8 mouse cellular contexts compared by ENCODE assay signal in genomic region chr2:112196859-112197258, GRCm38 (mm10). TPM values are rescaled to one million over a fixed set of nuclear protein-coding genes. Genes with fewer than 3 reads are reported as not detected.
DNase-seq lines count a peak whose midpoint lies in the region; ATAC-seq and TF ChIP-seq lines count a peak whose summit lies in the region.

No protein-coding gene starts in this region.

- no peak overlapping the region for H3K9ac ChIP-seq in midbrain, postnatal 0 days (replicated peaks; ENCODE audit: low read length, poor library complexity, severe bottlenecking)

- peak; percentile 62; the same call in 1 of the 2 replicates for ATAC-seq in midbrain, postnatal 0 days (ENCODE audit: low FRiP score)

- WGBS in hindbrain, embryonic 10.5 days, result 2% methylated on average over 2 of the region's 2 CpGs
- 2% methylated on average over 2 of the region's 2 CpGs for WGBS in midbrain, postnatal 0 days

- no peak overlapping the region for H3K4me2 ChIP-seq in midbrain, postnatal 0 days (ENCODE audit: low read depth, low read length, poor library complexity, severe bottlenecking)

- no peaks in the 10 kb centered on the region for H3K4me1 ChIP-seq in cortical plate, adult 2 months (ENCODE audit: control insufficient read depth, insufficient read depth, low read length)
- H3K4me1 ChIP-seq in hindbrain, embryonic 10.5 days (replicated peaks), result no peaks in the 10 kb centered on the region
- no peaks in the 10 kb centered on the region for H3K4me1 ChIP-seq in midbrain, postnatal 0 days (ENCODE audit: insufficient read depth, low read length)

- peak; percentile 48 for DNase-seq in right cerebral cortex, adult 18-20 months
- no peak for DNase-seq in right cerebral cortex, postnatal 4 days
- peak; percentile 74 for DNase-seq in adipocyte (ENCODE audit: low spot score)
- DNase-seq in hindbrain, embryonic 10.5 days (ENCODE audit: low spot score), result peak; percentile 14
- peak; percentile 24 to 36 for DNase-seq in left cerebral cortex, adult 2 months (ENCODE audit: extremely low spot score in 1 of 2, low spot score in 2 of 2)
- DNase-seq in midbrain, postnatal 0 days (ENCODE audit: low spot score), result peak; percentile 80
- no peak for DNase-seq in ovary, postnatal 36 days (ENCODE audit: low spot score)

- intact Hi-C loops in left cerebral cortex, adult 2 months (cut with DNase I), result loop anchor here (1.0 to 10.0 kb wide), 4 partner anchors 19 to 285 kb away; partner anchors contain the start of genes Chrm5 and Nop10

- no peaks in the 10 kb centered on the region for H3K9me3 ChIP-seq in hindbrain, embryonic 10.5 days
- H3K9me3 ChIP-seq in midbrain, postnatal 0 days (ENCODE audit: low read length), result no peaks in the 10 kb centered on the region

- H3K27me3 ChIP-seq in hindbrain, embryonic 10.5 days (ENCODE audit: insufficient read depth, poor library complexity, severe bottlenecking), result no peaks in the 10 kb centered on the region
- no peaks in the 10 kb centered on the region for H3K27me3 ChIP-seq in midbrain, postnatal 0 days (ENCODE audit: insufficient read depth, low read length)

- TF ChIP-seq CTCF in cortical plate, adult 2 months (IDR thresholded peaks at IDR 0.05; ENCODE audit: extremely low read depth, insufficient read depth, low read length), result peak; percentile 92
- TF ChIP-seq CTCF in left cerebral cortex, adult 2 months (IDR thresholded peaks at IDR 0.05), result peak; percentile 98
- TF ChIP-seq CTCF in midbrain, postnatal 0 days (IDR thresholded peaks at IDR 0.05), result peak; percentile 96

- no peak for TF ChIP-seq POLR2A in cortical plate, adult 2 months (IDR thresholded peaks at IDR 0.05; ENCODE audit: extremely low read depth, insufficient read depth, low read length)

- no peak overlapping the region for H3K4me3 ChIP-seq in cortical plate, adult 2 months (ENCODE audit: insufficient read depth, low read length)
- H3K4me3 ChIP-seq in hindbrain, embryonic 10.5 days, result no peak overlapping the region
- no peak overlapping the region for H3K4me3 ChIP-seq in left cerebral cortex, adult 2 months
- H3K4me3 ChIP-seq in midbrain, postnatal 0 days (ENCODE audit: low read depth, low read length), result no peak overlapping the region

- no peak overlapping the region for H3K27ac ChIP-seq in cortical plate, adult 2 months (ENCODE audit: insufficient read depth, low read length)
- no peak overlapping the region for H3K27ac ChIP-seq in hindbrain, embryonic 10.5 days
- H3K27ac ChIP-seq in left cerebral cortex, adult 2 months, result no peak overlapping the region
- H3K27ac ChIP-seq in midbrain, postnatal 0 days (ENCODE audit: low read depth, low read length), result no peak overlapping the region

- no peaks in the 10 kb centered on the region for H3K36me3 ChIP-seq in hindbrain, embryonic 10.5 days
- H3K36me3 ChIP-seq in midbrain, postnatal 0 days (ENCODE audit: insufficient read depth, low read length), result no peaks in the 10 kb centered on the region

RNA-seq across cellular contexts. Expression of gene Lpcat4, which starts 42.4 kb away (rescaled TPM):
- polyA plus RNA-seq in cortical plate, adult 2 months (2012; rRNA removed), result 332 and 337 TPM in 2 replicates
- polyA plus RNA-seq in hindbrain, embryonic 10.5 days (2016; fragmentation: Nextera tagmentation; extraction: Ambion mirVana), result 13.3 and 14.8 TPM in 2 replicates
- total RNA-seq in left cerebral cortex, adult 2 months (2021), result 100 to 1,000 TPM; 150 to 164 TPM
- 23.3 and 37.2 TPM in 2 replicates for total RNA-seq in midbrain, postnatal 0 days (2014; rRNA removed)
- polyA plus RNA-seq in midbrain, postnatal 0 days (2015; fragmentation: Nextera tagmentation; extraction: Ambion mirVana), result 20.2 and 21.6 TPM in 2 replicates

RNA-seq across cellular contexts. Expression of gene Olfr1318, which starts 42.9 kb away (rescaled TPM):
- polyA plus RNA-seq in cortical plate, adult 2 months (2012; rRNA removed), result not detected in 2 replicates
- not detected in 2 replicates for polyA plus RNA-seq in hindbrain, embryonic 10.5 days (2016; fragmentation: Nextera tagmentation; extraction: Ambion mirVana)
- total RNA-seq in left cerebral cortex, adult 2 months (2021), result not detected
- total RNA-seq in midbrain, postnatal 0 days (2014; rRNA removed), result not detected in 2 replicates
- 0.05 TPM in 1 of 2 replicates, not detected in the other for polyA plus RNA-seq in midbrain, postnatal 0 days (2015; fragmentation: Nextera tagmentation; extraction: Ambion mirVana)

RNA-seq across cellular contexts. Expression of gene Olfr1317, which starts 56.7 kb away (rescaled TPM):
- not detected in 2 replicates for polyA plus RNA-seq in cortical plate, adult 2 months (2012; rRNA removed)
- not detected in 2 replicates for polyA plus RNA-seq in hindbrain, embryonic 10.5 days (2016; fragmentation: Nextera tagmentation; extraction: Ambion mirVana)
- not detected for total RNA-seq in left cerebral cortex, adult 2 months (2021)
- not detected in 2 replicates for total RNA-seq in midbrain, postnatal 0 days (2014; rRNA removed)
- not detected in 2 replicates for polyA plus RNA-seq in midbrain, postnatal 0 days (2015; fragmentation: Nextera tagmentation; extraction: Ambion mirVana)

Comparison
In these comparisons a context has a peak if more than half of its experiments do, and no peak if none do; other contexts are left out.
1. DNase-seq: peak in right cerebral cortex, adult 18-20 months (single experiment), adipocyte (single experiment), hindbrain, embryonic 10.5 days (single experiment), left cerebral cortex, adult 2 months (2 of 2) and midbrain, postnatal 0 days (single experiment); none in right cerebral cortex, postnatal 4 days (single experiment) and ovary, postnatal 36 days (single experiment).
2. RNA of gene Lpcat4, which starts 42.4 kb away (polyA plus RNA-seq): 332 to 337 TPM in cortical plate, adult 2 months; 20.2 to 21.6 TPM in midbrain, postnatal 0 days and 13.3 to 14.8 TPM in hindbrain, embryonic 10.5 days; every median in the first group is over 10 times any median in the second.
3. Peak in every context shown above with its lines, with median percentiles within 50 percentile points of each other: CTCF ChIP-seq.